8 mouse cellular contexts compared by ENCODE assay signal in the genomic region with DNA sequence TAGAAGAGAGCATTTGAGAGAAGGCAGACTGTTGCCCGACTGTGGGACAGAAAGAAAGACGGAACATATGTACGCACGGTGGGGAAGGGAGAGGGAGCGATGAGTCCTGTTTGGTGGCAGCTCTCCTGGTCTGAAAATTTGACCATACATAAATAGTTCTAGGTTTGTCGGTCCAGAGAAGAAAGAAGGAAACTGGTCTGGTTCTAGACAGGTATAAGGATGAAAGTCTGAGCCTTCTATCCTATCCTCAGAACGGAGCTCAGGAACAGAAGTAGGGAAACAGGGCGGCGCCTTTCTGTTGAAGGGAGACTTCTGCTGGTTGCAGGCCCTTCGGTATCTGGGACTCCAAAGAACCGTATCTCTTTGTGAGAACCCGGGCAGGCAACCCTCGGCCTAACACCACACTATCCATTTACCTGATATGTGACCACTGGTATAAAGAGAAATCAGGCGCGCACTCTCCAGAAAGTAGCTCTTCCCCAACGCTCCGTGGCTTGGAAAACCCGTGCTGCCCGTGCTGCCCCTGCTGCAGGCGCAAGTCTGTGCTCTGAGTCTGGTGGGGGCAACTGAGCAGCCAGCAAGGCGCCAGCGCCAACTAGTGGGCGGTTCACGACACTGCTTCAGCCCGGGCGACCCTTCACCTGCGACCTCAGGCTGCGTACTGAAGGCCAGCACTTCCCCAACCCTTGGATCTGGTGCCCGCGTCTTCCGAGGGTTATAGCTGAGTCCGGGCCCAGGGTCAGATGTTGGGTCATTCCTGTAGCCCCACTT. TPM values are rescaled to one million over a fixed set of nuclear protein-coding genes. Genes with fewer than 3 reads are reported as not detected.
DNase-seq lines count a peak whose midpoint lies in the region; ATAC-seq and TF ChIP-seq lines count a peak whose summit lies in the region.

No protein-coding gene starts in this region.

- no peak for TF ChIP-seq POLR2A in cortical plate, adult 2 months (IDR thresholded peaks at IDR 0.05; ENCODE audit: extremely low read depth, insufficient read depth, low read length)
- TF ChIP-seq POLR2A in heart, adult 2 months (IDR thresholded peaks at IDR 0.05; ENCODE audit: insufficient read depth, low read depth, low read length): no peak

- H3K27me3 ChIP-seq in heart, adult 2 months (ENCODE audit: control insufficient read depth, insufficient read depth, low read length): peaks cover 40% of the 10 kb centered on the region
- peaks cover 100% of the 10 kb centered on the region for H3K27me3 ChIP-seq in kidney, embryonic 16.5 days (ENCODE audit: insufficient read depth, low read length)
- peaks cover 100% of the 10 kb centered on the region for H3K27me3 ChIP-seq in liver, embryonic 12.5 days (replicated peaks)

- ATAC-seq in kidney, embryonic 16.5 days (ENCODE audit: low FRiP score, low TSS enrichment): peak; percentile 33; the same call in 1 of the 2 replicates
- ATAC-seq in liver, embryonic 12.5 days: peak; percentile 33
- ATAC-seq in neutrophil, adult 5-6 weeks (ENCODE audit: extremely low read depth, insufficient number of reproducible peaks, low FRiP score, poor library complexity, severe bottlenecking): peak; percentile 58

- H3K36me3 ChIP-seq in heart, adult 2 months (ENCODE audit: control insufficient read depth, insufficient read depth, low read length): no peaks in the 10 kb centered on the region
- H3K36me3 ChIP-seq in kidney, embryonic 16.5 days (ENCODE audit: insufficient read depth, low read length): no peaks in the 10 kb centered on the region
- H3K36me3 ChIP-seq in liver, embryonic 12.5 days: no peaks in the 10 kb centered on the region

- peak; percentile 38 to 48 for DNase-seq in urinary bladder, adult 18-20 months (ENCODE audit: low spot score in 2 of 2)
- DNase-seq in urinary bladder, postnatal 10 days (ENCODE audit: low spot score): no peak
- peak; percentile 76 to 78 for DNase-seq in heart, adult 2 months
- peak; percentile 78 to 95 for DNase-seq in thymus, postnatal 10 days (ENCODE audit: low spot score in 2 of 2)

- H3K4me3 ChIP-seq in cortical plate, adult 2 months (ENCODE audit: insufficient read depth, low read length): no peak overlapping the region
- no peak overlapping the region for H3K4me3 ChIP-seq in heart, adult 2 months
- no peak overlapping the region for H3K4me3 ChIP-seq in kidney, embryonic 16.5 days (ENCODE audit: low read length)
- H3K4me3 ChIP-seq in liver, embryonic 12.5 days: no peak overlapping the region

- H3K4me1 ChIP-seq in cortical plate, adult 2 months (ENCODE audit: control insufficient read depth, insufficient read depth, low read length): no peaks in the 10 kb centered on the region
- H3K4me1 ChIP-seq in heart, adult 2 months (ENCODE audit: control insufficient read depth, insufficient read depth, low read length): no peaks in the 10 kb centered on the region
- peaks cover 14% of the 10 kb centered on the region for H3K4me1 ChIP-seq in kidney, embryonic 16.5 days (ENCODE audit: insufficient read depth, low read length)
- H3K4me1 ChIP-seq in liver, embryonic 12.5 days: peaks cover 17% of the 10 kb centered on the region

- no peak overlapping the region for H3K27ac ChIP-seq in cortical plate, adult 2 months (ENCODE audit: insufficient read depth, low read length)
- no peak overlapping the region for H3K27ac ChIP-seq in heart, adult 2 months
- H3K27ac ChIP-seq in kidney, embryonic 16.5 days (ENCODE audit: low read length): no peak overlapping the region
- no peak overlapping the region for H3K27ac ChIP-seq in liver, embryonic 12.5 days

- no peaks in the 10 kb centered on the region for H3K79me2 ChIP-seq in heart, adult 2 months (replicated peaks; ENCODE audit: control insufficient read depth, insufficient read depth, low read length)

- H3K4me2 ChIP-seq in kidney, embryonic 16.5 days (replicated peaks; ENCODE audit: low read depth, low read length): no peak overlapping the region
- H3K4me2 ChIP-seq in liver, embryonic 12.5 days: 0 out of 2 replicates have a peak overlapping the region, but pooled peaks have one; percentile 12

- intact Hi-C loops in heart, adult 2 months (cut with DNase I): loop anchor here (5.0 kb wide), 2 partner anchors 83 to 203 kb away; no protein-coding TSS in a partner anchor

- no peak for TF ChIP-seq EP300 in heart, adult 2 months (IDR thresholded peaks at IDR 0.05; ENCODE audit: insufficient read depth, low read depth, low read length)

- 11% methylated on average over 32 of the region's 32 CpGs for WGBS in heart, adult 2 months
- 2% methylated on average over 32 of the region's 32 CpGs for WGBS in kidney, embryonic 16.5 days
- WGBS in liver, embryonic 12.5 days (ENCODE audit: insufficient replicate concordance): 5% methylated on average over 32 of the region's 32 CpGs

- no peaks in the 10 kb centered on the region for H3K9me3 ChIP-seq in kidney, embryonic 16.5 days (ENCODE audit: low read length)
- H3K9me3 ChIP-seq in liver, embryonic 12.5 days (replicated peaks): no peaks in the 10 kb centered on the region

- peak; percentile 60 for TF ChIP-seq CTCF in cortical plate, adult 2 months (IDR thresholded peaks at IDR 0.05; ENCODE audit: extremely low read depth, insufficient read depth, low read length)
- peak; percentile 90 for TF ChIP-seq CTCF in heart, adult 2 months (IDR thresholded peaks at IDR 0.05)

- no peak overlapping the region for H3K9ac ChIP-seq in heart, adult 2 months (ENCODE audit: low read depth, low read length)
- no peak overlapping the region for H3K9ac ChIP-seq in kidney, embryonic 16.5 days (replicated peaks; ENCODE audit: low read length)
- no peak overlapping the region for H3K9ac ChIP-seq in liver, embryonic 12.5 days

RNA-seq across cellular contexts. Expression of a gene that starts 29.8 kb away (rescaled TPM):
- 0.04 TPM in 1 of 2 replicates, not detected in the other for polyA plus RNA-seq in cortical plate, adult 2 months (2012; rRNA removed)
- 1 to 10 TPM in 1 of 2 experiments, under 1 TPM in 1; 0.97 to 1.2 TPM for total RNA-seq in heart, adult 2 months (2021)
- 0.15 and 0.39 TPM in 2 replicates for polyA plus RNA-seq in heart, adult 2 months (2012; rRNA removed)
- 0.06 TPM in 1 of 2 replicates, not detected in the other for polyA plus RNA-seq in kidney, embryonic 16.5 days (2015; fragmentation: Nextera tagmentation; extraction: Ambion mirVana)
- 0.51 and 0.54 TPM in 2 replicates for polyA plus RNA-seq in liver, embryonic 12.5 days (2016; fragmentation: Nextera tagmentation; extraction: Ambion mirVana)
- total RNA-seq in neutrophil, adult 5-6 weeks (2017): 24.0 and 27.3 TPM in 2 replicates
